Mouse (Mus musculus) embryonic facial prominence, embryonic 15.5 days (tissue): ENCODE measurements around the gene Ppef2. TPM values are rescaled to one million over a fixed set of nuclear protein-coding genes. Genes with fewer than 3 reads are reported as not detected.

Source experiments
- ATAC-seq: fragments of 200-750 bp; cut with Nextera tagmentation; 2 replicates; pipeline ENCODE4 v1.8.0; 2017; ENCODE audit warnings: low read depth, moderate TSS enrichment; ENCODE audit not compliant: insufficient number of reproducible peaks, low FRiP score, low TSS enrichment
- H3K27ac ChIP-seq: fragments of 300-500 bp; sonication (generic); replicated peaks from 2 replicates; pipeline ENCODE4 v1.5.1; 2015; ENCODE audit warnings: mild to moderate bottlenecking, inconsistent platforms
- H3K27me3 ChIP-seq: fragments of 300-500 bp; sonication (generic); 2 replicates; pipeline ENCODE4 v1.6.1; 2015; ENCODE audit warnings: inconsistent platforms
- H3K36me3 ChIP-seq: fragments of 300-500 bp; sonication (generic); 2 replicates; pipeline ENCODE4 v1.6.1; 2015; ENCODE audit warnings: mild to moderate bottlenecking, inconsistent platforms
- H3K4me1 ChIP-seq: fragments of 300-500 bp; sonication (generic); 2 replicates; pipeline ENCODE4 v1.6.1; 2015; ENCODE audit warnings: inconsistent platforms
- H3K4me2 ChIP-seq: fragments of 300-500 bp; sonication (generic); replicated peaks from 2 replicates; pipeline ENCODE4 v1.6.1; 2015; ENCODE audit warnings: mild to moderate bottlenecking, inconsistent platforms
- H3K4me3 ChIP-seq: fragments of 300-500 bp; sonication (generic); replicated peaks from 2 replicates; pipeline ENCODE4 v1.5.1; 2015; ENCODE audit warnings: mild to moderate bottlenecking, inconsistent platforms
- H3K9ac ChIP-seq: fragments of 300-500 bp; sonication (generic); 2 replicates; pipeline ENCODE4 v1.6.1; 2015; ENCODE audit warnings: inconsistent platforms
- H3K9me3 ChIP-seq: fragments of 300-500 bp; sonication (generic); replicated peaks from 2 replicates; pipeline ENCODE4 v1.6.1; 2016; ENCODE audit warnings: inconsistent platforms
- WGBS: fragments of 180-500 bp; shearing (Covaris S2); methylation state at CpG from one replicate; pipeline ENCODE4 v1.1.7; 2015; 5-methylcytosine and 5-hydroxymethylcytosine counted together
- polyA plus RNA-seq: library from polyadenylated mRNA; unstranded; fragments of >200 nt; fragmentation: Nextera tagmentation; extraction: Ambion mirVana; gene quantifications from 2 replicates; pipeline ENCODE4 v1.2.1, GENCODE M21; 2015

Gene Ppef2
- 0.07 and 0.14 TPM in 2 replicates for polyA plus RNA-seq

DNA sequence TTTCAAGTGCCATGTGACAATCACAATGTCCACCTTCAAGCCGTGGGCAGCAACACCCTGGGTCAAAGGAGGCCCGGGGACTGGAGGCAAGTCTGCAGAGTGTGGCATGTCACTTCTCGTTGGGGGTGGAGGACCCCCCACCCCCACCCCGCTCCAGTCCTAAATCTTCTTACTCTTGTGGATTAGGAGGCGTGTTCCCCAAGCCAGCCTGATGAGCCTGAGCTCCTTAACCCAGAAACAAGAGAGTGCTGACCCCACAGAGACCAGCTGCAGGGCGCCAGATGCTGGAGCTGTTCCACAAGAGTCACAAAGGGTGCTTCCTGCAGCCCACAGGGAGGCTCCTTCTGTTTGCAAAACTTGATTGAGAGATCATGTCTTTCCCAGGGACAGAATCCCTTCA is at the start of gene Ppef2:
Ppef2 (minus strand) TSS at position 61 of the 400 bp plus-strand sequence.
- Histone ChIP-seq H3K9ac (no peak within 1 kb of the TSS), H3K9me3 (no peaks in the 10 kb centered on the region), H3K4me2 (no peak within 1 kb of the TSS), H3K27ac (no peak within 1 kb of the TSS), H3K27me3 (0 out of 2 replicates have a peak, but pooled peaks cover 9% of the 10 kb centered on the region), H3K36me3 (no peaks in the 10 kb centered on the region), H3K4me1 (no peaks in the 10 kb centered on the region), H3K4me3 (no peak within 1 kb of the TSS)
- no peak for ATAC-seq
- 21% methylated on average over 6 of the region's 6 CpGs for WGBS

DNA sequence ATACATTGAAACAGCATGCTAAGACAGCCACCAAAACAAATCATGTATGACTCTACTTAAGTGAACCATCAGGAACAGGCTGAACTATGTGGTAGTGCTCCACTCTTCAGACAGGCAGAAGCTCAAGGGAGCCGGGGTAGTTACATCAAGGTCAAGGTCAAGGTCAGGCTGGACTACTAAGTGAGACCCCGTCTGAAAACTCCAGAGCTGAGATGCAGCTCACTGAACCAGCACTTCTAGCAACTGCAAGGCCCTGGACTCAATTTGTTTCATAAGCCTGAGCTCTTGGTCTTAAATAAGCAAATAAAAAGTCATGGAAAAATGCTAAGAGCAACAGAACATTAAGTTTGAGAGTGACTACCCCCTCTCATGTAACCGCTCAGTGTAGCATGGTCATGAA is 48.2 kb upstream of the Ppef2 start:
- peaks cover 61% of the 10 kb centered on the region for H3K36me3 ChIP-seq
- no peak for ATAC-seq
- no peak overlapping the region for H3K4me3 ChIP-seq
- no peaks in the 10 kb centered on the region for H3K9me3 ChIP-seq
- H3K4me2 ChIP-seq = no peak overlapping the region
- 83% methylated on average over 3 of the region's 3 CpGs for WGBS
- H3K9ac ChIP-seq = no peak overlapping the region
- H3K27me3 ChIP-seq = no peaks in the 10 kb centered on the region
- peaks cover 9% of the 10 kb centered on the region for H3K4me1 ChIP-seq
- H3K27ac ChIP-seq = no peak overlapping the region

DNA sequence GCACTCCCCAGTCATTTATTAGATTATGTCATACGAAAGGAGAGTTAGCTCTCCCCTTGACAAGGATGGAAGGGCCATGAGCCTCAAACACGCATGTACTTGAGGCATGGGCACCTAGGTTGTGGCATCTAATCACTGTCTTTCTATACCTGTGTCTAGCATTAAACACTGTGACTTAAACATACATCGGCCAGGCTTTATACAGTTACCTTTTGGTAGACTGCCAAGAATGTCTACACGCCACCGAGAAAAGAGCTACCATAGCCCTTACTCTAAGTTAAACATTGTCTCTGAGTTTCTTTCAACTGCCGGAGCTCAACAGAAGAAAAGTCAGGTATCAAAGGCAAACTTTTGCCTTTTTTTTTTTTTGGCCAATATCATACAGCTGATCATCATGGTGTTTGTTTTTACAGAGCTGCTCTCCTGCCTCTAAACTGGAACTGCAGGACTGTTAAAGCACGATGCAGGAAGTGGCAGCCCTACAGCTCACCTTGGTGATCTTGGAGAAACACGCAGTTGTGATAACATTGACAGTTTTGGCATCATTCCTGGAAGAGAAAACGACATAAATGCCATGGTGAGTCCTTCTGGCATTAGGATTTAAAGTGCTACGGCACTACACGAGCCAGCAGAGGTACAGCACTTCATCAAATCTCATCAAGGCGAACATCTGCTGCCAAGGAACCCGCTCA is 46.2 kb upstream of the Ppef2 start:
- Histone ChIP-seq H3K4me3 (no peak overlapping the region), H3K27me3 (no peaks in the 10 kb centered on the region), H3K9ac (no peak overlapping the region), H3K36me3 (peaks cover 75% of the 10 kb centered on the region), H3K4me1 (no peaks in the 10 kb centered on the region), H3K27ac (no peak overlapping the region), H3K9me3 (no peaks in the 10 kb centered on the region), H3K4me2 (no peak overlapping the region)
- ATAC-seq = no peak
- 89% methylated on average over 13 of the region's 13 CpGs for WGBS

DNA sequence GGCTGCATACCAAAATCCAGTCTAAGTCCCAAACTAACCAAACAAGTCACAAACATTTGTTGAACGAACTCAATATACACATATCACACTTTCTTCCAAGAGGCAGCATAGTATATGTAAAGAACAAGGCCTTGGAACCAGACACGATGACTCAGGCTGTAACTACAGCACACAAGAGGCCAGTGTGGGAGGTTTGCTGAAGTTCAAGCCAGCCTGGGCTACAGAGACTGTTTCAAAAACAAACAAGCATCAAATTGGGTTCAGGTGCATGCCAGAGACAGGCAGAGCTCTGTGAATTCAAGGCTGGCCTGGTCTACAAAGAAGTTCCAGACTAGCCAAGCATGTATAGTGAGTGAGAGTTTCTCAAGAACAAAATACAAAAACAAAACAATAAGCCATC is 38.4 kb upstream of the Ppef2 start:
- peaks cover 91% of the 10 kb centered on the region for H3K36me3 ChIP-seq
- no peaks in the 10 kb centered on the region for H3K4me1 ChIP-seq
- H3K4me2 ChIP-seq = no peak overlapping the region
- H3K9ac ChIP-seq = no peak overlapping the region
- ATAC-seq = no peak
- H3K27ac ChIP-seq = no peak overlapping the region
- no peaks in the 10 kb centered on the region for H3K9me3 ChIP-seq
- 81% methylated on average over 2 of the region's 2 CpGs for WGBS
- H3K4me3 ChIP-seq = no peak overlapping the region
- H3K27me3 ChIP-seq = no peaks in the 10 kb centered on the region

DNA sequence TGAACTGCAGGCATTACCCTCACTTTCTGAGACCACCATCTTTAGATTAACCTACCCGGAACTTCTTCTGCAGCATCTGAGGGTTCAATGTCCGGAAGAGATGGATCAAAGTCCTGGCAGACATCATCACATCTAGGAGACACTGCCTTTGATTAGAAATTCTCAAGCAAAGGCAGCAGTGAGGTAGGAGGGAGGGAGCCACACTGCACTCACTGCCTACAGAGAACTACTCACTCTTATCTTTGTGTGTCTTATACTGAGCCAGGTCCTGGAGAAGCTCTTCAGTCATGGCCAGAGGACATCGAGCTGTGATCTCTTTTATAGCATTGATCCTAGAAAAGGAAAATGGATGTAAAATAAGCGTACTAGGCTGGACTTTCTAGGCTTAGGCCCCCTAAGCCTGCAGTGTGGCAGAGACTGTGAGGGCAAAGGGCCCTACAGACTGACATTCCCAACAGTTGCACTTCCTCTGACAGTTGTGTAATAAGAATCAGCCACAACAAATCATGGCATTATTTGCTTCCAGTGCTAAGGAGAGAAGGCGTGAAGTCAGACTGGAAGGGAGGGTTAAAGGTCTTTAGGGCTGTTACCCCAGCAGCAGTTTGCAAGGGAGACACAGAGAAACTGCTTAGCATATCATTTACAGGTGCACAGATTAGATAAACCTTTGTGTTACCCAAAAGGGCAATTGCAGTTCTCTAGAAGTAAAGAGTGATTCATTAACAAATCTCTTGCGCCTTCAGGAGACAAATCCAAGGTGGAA is 35.8 kb upstream of the Ppef2 start:
- Histone ChIP-seq H3K9ac (no peak overlapping the region), H3K9me3 (no peaks in the 10 kb centered on the region), H3K4me1 (no peaks in the 10 kb centered on the region), H3K4me3 (no peak overlapping the region), H3K4me2 (no peak overlapping the region), H3K36me3 (peaks cover 94% of the 10 kb centered on the region), H3K27ac (no peak overlapping the region), H3K27me3 (no peaks in the 10 kb centered on the region)
- no peak for ATAC-seq
- WGBS = 89% methylated on average over 6 of the region's 6 CpGs

DNA sequence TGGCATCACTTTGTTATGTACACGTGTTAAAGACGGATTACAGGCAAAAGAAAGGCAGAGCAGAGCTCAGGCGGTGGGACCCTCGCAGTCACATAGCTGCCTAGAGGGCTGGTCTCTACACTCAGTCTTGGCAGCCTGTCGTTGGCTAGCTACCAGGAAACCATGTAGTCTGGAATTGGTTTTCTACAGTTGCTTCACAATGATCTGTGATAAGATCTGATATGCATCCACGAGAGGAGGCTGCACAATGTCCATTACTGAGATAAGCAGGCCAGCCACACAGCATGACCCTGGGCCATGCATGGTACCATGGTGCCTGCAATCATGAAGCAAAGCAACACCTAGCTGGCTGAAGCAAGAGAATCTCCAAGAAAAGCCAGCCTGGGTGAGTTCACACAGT is 31.8 kb upstream of the Ppef2 start:
- no peak for ATAC-seq
- 73% methylated on average over 6 of the region's 6 CpGs for WGBS

DNA sequence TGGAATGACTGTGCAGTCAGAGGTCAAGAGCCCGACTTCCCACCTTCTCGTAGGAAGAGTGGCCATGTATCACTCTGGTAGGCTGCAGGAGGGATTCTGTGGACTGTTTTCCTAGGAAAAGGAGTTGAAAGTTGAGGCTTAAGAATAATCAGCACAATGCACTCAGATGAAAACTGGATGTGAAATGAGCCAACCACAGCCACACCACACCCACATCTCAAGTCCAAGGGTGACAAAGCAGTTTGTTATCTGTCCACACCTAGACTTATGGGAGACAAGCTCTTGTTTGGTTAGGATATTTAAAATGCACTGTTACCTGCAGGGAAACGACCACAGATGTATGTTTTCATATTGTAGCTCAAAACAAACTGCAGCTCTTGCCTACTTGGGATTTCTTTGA is 27.0 kb upstream of the Ppef2 start:
- H3K27me3 ChIP-seq = no peaks in the 10 kb centered on the region
- no peaks in the 10 kb centered on the region for H3K9me3 ChIP-seq
- no peak for ATAC-seq
- WGBS = 65% methylated on average over 3 of the region's 3 CpGs
- H3K4me3 ChIP-seq = no peak overlapping the region
- H3K9ac ChIP-seq = no peak overlapping the region
- H3K36me3 ChIP-seq = peaks cover 28% of the 10 kb centered on the region
- no peak overlapping the region for H3K4me2 ChIP-seq
- no peak overlapping the region for H3K27ac ChIP-seq
- H3K4me1 ChIP-seq = peaks cover 14% of the 10 kb centered on the region

More for the DNA sequence above, 31.8 kb upstream of the Ppef2 start:
- no peak overlapping the region for H3K27ac ChIP-seq
- no peaks in the 10 kb centered on the region for H3K4me1 ChIP-seq
- peaks cover 72% of the 10 kb centered on the region for H3K36me3 ChIP-seq
- no peak overlapping the region for H3K4me2 ChIP-seq
- no peak overlapping the region for H3K9ac ChIP-seq
- no peaks in the 10 kb centered on the region for H3K27me3 ChIP-seq
- no peaks in the 10 kb centered on the region for H3K9me3 ChIP-seq
- no peak overlapping the region for H3K4me3 ChIP-seq

DNA sequence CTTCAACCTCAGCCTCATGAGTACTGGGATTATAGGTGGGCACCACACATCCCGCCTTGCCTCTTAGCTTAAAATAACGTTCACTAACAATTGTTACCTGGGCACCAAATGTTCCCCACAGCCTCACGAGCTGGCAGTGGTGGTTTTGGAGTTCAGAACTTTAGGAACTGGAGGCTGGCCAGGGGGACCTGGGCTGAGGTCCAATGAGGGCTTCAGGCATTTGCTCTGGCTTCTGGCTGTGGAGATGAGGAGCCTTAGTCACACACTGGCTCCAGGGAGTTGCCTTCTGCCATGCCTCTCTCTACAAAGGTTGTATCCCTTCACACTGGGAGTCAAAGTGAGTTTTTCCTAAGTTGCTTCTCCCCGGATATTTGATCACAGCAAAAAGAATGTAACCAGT is 26.5 kb upstream of the Ppef2 start:
- Histone ChIP-seq H3K27me3 (no peaks in the 10 kb centered on the region), H3K36me3 (peaks cover 22% of the 10 kb centered on the region), H3K27ac (no peak overlapping the region), H3K9me3 (no peaks in the 10 kb centered on the region), H3K4me3 (no peak overlapping the region), H3K4me1 (peaks cover 14% of the 10 kb centered on the region), H3K4me2 (no peak overlapping the region), H3K9ac (no peak overlapping the region)
- WGBS = 68% methylated on average over 4 of the region's 4 CpGs
- no peak for ATAC-seq

DNA sequence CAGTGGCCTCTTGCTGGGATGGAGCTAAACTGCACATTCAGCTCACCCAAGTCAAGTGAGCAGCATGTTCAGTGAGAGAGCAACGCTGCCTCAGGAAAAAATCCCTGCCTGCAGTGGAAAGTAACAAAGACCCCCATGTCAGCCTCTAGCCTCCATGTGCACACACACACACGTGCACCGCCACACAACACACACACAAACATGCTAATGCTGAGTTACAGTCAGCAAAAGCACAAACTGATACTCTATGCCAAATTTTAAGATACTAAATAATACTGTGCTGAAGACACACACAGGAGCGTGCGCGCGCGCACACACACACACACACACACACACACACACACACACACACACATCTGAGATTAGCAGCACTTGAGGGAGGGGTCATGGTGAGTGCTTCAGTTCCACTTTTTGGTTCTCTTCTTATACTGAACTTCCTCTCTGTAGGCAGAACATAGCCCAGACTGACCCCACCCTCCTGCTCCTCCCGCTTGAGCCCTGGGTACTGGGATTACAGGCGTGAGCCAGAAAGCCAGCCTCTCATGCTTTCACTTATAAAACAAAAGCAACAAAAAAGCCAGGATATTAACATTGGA is 23.0 kb upstream of the Ppef2 start:
- 0 out of 2 replicates have a peak overlapping the region, but pooled peaks have one; percentile 94 for H3K4me2 ChIP-seq
- WGBS = 76% methylated on average over 10 of the region's 10 CpGs
- no peak for ATAC-seq
- no peak overlapping the region for H3K9ac ChIP-seq
- H3K36me3 ChIP-seq = no peaks in the 10 kb centered on the region
- no peaks in the 10 kb centered on the region for H3K27me3 ChIP-seq
- H3K4me3 ChIP-seq = no peak overlapping the region
- no peak overlapping the region for H3K27ac ChIP-seq
- peaks cover 14% of the 10 kb centered on the region for H3K4me1 ChIP-seq
- H3K9me3 ChIP-seq = no peaks in the 10 kb centered on the region

DNA sequence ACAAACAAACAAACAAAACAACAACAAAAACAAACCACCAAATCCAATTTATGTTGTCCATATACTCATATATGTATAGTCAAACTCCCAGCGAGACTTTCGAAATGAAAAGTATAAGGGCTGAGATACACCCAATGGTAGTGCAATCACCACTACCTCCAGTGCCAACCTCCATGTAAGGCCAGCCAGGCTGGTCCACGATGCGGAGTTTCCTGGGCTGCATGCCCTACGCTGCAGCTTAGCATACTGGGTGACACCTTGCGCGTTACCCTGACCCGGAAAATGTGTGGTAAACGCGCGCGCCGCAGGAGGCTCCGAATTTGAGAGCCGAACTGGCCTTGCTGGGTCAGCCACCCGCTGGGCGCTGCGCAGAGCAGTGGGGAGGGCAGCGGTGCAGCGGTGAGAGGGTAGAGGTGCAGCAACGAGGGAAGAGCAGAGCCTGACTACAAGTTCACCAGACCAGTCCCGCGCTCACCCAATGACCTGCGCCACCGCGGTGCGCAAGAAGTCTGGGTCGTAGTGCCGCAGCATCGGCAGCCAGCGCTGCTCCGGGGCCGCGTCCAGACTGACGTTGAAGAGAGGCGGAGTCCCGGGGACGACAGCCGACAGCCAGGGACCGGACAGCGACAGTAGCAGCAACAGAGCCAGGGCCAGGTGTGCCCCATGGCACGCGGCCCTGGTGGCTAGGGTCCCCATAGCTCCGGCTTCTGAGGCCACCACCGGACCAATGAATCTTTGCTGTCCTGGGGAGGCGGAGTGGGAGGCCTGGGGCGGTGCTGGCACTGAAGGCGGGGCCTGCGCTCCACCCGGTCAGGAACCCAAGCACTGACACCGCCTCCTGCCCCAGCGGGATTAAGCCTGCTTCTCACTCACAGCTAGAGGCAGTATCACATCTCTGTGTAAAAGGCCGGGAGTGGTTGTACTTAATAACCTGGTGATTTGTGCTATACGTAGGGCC is 21.6 kb upstream of the Ppef2 start, which contains the start of gene Naaa:
Naaa (minus strand) TSS at position 734 of the 958 bp plus-strand sequence.
- Histone ChIP-seq H3K4me2 (peak within 1 kb of the TSS; percentile 94), H3K9me3 (no peaks in the 10 kb centered on the region), H3K9ac (peak within 1 kb of the TSS; percentile 44), H3K4me3 (peak within 1 kb of the TSS; percentile 69), H3K36me3 (no peaks in the 10 kb centered on the region), H3K27me3 (no peaks in the 10 kb centered on the region), H3K4me1 (peaks cover 14% of the 10 kb centered on the region), H3K27ac (peak within 1 kb of the TSS; percentile 34; the same call in 1 of the 2 replicates)
- 3% methylated on average over 54 of the region's 54 CpGs for WGBS
- ATAC-seq = peak; percentile 90
